Mouse (Mus musculus) CD4-positive helper T cell, adult 2 months (primary cell): ENCODE measurements around the gene Ssxb1.
"Not testable (repeated sequence)": the region's sequence is repeated elsewhere in the genome, so short reads cannot be mapped to it uniquely, and the experiment has no call there.

Experiments used
- DNase-seq: peaks from one replicate; pipeline ENCODE4 v3.0.0-alpha.2; 2012; ENCODE audit warnings: low read depth, missing footprints, low spot score

Gene Ssxb1

GRCm38 (mm10) chrX:8413005-8413404, at the start of gene Ssxb1:
Ssxb1 (plus strand) TSS chrX:8413305.
- not testable (repeated sequence) for DNase-seq

GRCm38 (mm10) chrX:8366678-8367077, 46.4 kb upstream of the Ssxb1 start, which contains the start of gene Ssxb9:
Ssxb9 (plus strand) TSS chrX:8366978.
- not testable (repeated sequence) for DNase-seq

GRCm38 (mm10) chrX:8461626-8462025, 48.5 kb downstream of the Ssxb1 start, which contains the start of gene Ssxb2:
Ssxb2 (minus strand) TSS chrX:8461726.
- not testable (repeated sequence) for DNase-seq
